Mouse (Mus musculus) cerebellum, adult 9-11 months (tissue): ENCODE measurements around the gene Olfr1350.
"Not testable (repeated sequence)": the region's sequence is repeated elsewhere in the genome, so short reads cannot be mapped to it uniquely, and the experiment has no call there.

ENCODE experiments used
- DNase-seq: peaks from one replicate; pipeline ENCODE4 v3.0.0; 2022

Olfr1350 gene

GRCm38 (mm10) chr7:6564541-6564940 lies at the start of gene Olfr1350:
Olfr1350 (plus strand) TSS chr7:6564841.
- DNase-seq: no peak

- no peak for DNase-seq
Observed at GRCm38 (mm10) chr7:6521666-6522065, 43.0 kb upstream of the Olfr1350 start.

DNA sequence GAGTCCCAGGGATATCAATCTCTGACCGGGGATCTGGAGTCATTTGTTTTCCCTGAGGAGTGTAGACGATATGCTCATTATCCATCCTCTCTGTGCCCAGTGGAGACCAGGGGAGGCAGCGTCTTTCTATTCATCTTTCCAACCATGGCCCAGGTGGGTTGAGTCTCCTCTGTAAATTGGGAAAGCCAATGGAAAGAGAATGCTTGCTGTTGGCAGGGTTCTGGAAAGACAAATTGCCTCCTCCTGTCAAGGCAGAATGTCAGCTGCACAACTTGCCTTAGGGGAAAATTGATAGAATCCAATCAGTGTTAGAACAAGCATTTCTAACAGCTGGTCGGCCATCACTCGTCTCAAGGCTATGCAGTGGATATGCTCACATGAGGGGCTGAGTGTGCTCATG lies 41.8 kb upstream of the Olfr1350 start, which contains the start of gene Olfr1349:
TSS of gene Olfr1349 (minus strand) at position 101 of the 400 bp plus-strand sequence.
- DNase-seq: no peak

DNA sequence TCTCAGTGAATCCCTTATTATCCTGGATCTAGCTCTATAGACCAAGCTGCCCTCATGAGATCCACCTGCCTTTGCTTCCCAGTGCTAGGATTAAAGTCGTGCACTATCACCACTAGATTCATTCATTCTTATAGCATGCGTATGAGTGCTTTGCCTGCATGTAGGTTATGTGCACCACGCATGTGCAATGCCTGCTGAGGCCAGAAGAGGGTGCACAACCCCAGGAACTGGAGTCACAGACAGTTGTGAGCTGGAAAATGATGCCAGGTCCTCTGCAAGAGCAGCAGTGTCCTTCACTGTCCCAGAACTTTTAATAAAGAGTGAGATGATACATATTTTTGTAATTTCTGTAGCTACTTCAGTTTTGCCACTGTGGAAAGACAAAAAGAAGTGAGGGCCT lies 39.6 kb upstream of the Olfr1350 start:
- DNase-seq: no peak

- no peak for DNase-seq
Observed at GRCm38 (mm10) chr7:6526141-6526540, 38.5 kb upstream of the Olfr1350 start.

GRCm38 (mm10) chr7:6586096-6586759 lies 21.6 kb downstream of the Olfr1350 start:
- DNase-seq: no peak

DNA sequence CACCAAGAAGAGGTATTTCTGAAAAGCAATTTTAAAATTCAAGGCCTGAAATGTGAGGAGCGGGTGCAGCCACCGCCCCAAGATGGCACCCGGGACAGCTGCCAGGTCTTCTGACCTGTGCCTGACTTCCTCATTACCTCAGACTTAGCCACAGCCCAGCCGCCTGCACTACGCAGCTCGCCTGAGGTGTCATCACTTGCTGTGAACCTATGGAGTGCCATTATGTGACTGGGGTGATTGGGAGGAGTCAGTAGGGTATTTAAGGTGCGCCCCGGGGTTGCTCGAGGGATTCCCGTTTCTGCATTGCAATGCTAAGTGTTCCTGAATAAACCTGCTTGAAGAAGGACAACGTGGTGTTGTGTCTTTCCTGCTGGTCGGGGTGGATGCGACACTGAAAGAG lies 24.1 kb downstream of the Olfr1350 start:
- DNase-seq: not testable (repeated sequence)

DNA sequence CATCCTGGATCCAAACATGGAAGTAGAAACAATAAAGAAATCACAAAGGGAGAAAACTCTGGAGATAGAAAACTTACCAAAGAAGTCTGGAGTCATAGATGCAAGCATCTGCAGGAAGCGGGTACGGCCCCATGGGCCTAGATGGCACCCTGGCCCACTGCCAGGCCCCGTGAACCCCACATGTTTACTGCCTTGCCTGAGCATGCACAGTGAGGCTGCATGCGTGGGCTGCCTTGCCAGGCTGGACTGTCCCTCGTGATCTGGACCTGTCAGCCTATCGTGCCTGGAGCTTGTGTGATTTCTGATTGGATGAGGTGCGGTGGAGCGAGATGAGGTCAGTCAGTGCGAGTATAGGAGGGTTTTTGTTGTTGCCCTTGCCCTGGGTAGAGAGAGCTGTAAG lies 38.7 kb downstream of the Olfr1350 start:
- DNase-seq: peak; percentile 2
